Comparison of ENCODE assay signal across 10 mouse cellular contexts in genomic region chr1:161269346-161269745, GRCm38 (mm10). TPM values are rescaled to one million over a fixed set of nuclear protein-coding genes. Genes with fewer than 3 reads are reported as not detected.
DNase-seq lines count a peak whose midpoint lies in the region; ATAC-seq and TF ChIP-seq lines count a peak whose summit lies in the region.
"Had no signal": no experiment of that assay in that cellular context is flagged by ENCODE, and none has a peak within 500 bp of the region (broad histone marks: within the 10 kb centered on the region; RNA-seq: fewer than 3 reads in every experiment).

No protein-coding gene starts in this region.

- no peak overlapping the region for H3K9ac ChIP-seq in hindbrain, embryonic 16.5 days (ENCODE audit: low read depth, low read length)
- H3K9ac ChIP-seq: embryonic facial prominence, embryonic 15.5 days had no signal

- peak overlapping the region; percentile 88 for H3K27ac ChIP-seq in layer of hippocampus, adult 2 months
- H3K27ac ChIP-seq in hindbrain, embryonic 16.5 days (ENCODE audit: low read depth, low read length): no peak overlapping the region
- H3K27ac ChIP-seq: embryonic facial prominence, embryonic 15.5 days had no signal

- no peak overlapping the region for H3K4me3 ChIP-seq in layer of hippocampus, adult 2 months
- no peak overlapping the region for H3K4me3 ChIP-seq in hindbrain, embryonic 16.5 days (ENCODE audit: low read length)
- H3K4me3 ChIP-seq: embryonic facial prominence, embryonic 15.5 days; myocyte had no signal

- no peaks in the 10 kb centered on the region for H3K27me3 ChIP-seq in hindbrain, embryonic 16.5 days (replicated peaks; ENCODE audit: control insufficient read depth, insufficient read depth, low read length)
- H3K27me3 ChIP-seq: embryonic facial prominence, embryonic 15.5 days had no signal

- peak; percentile 32 for DNase-seq in cerebellum, adult 9-11 months
- DNase-seq in cerebellum, postnatal 10 days: no peak
- DNase-seq in layer of hippocampus, adult 2 months (ENCODE audit: low spot score in 2 of 2): peak in 1 of 2 experiments; percentile 56
- DNase-seq in layer of hippocampus, postnatal 25 days (ENCODE audit: extremely low spot score in 1 of 2, low spot score in 1 of 2): no peak
- DNase-seq in lung, postnatal 36 days: peak; percentile 85
- no peak for DNase-seq in ovary, postnatal 10 days (ENCODE audit: low spot score)

- H3K4me1 ChIP-seq in hindbrain, embryonic 16.5 days (ENCODE audit: control insufficient read depth, insufficient read depth, low read depth, low read length): no peaks in the 10 kb centered on the region
- H3K4me1 ChIP-seq: embryonic facial prominence, embryonic 15.5 days had no signal

- 63% methylated on average over 4 of the region's 4 CpGs for WGBS in hindbrain, embryonic 16.5 days

- no peaks in the 10 kb centered on the region for H3K36me3 ChIP-seq in hindbrain, embryonic 16.5 days (ENCODE audit: control insufficient read depth, insufficient read depth, low read length)
- H3K36me3 ChIP-seq: embryonic facial prominence, embryonic 15.5 days had no signal

- H3K9me3 ChIP-seq in hindbrain, embryonic 16.5 days (ENCODE audit: control insufficient read depth, low read length): no peaks in the 10 kb centered on the region
- H3K9me3 ChIP-seq: embryonic facial prominence, embryonic 15.5 days had no signal

- no peak for TF ChIP-seq CTCF in layer of hippocampus, adult 2 months (conservative IDR thresholded peaks at IDR 0.05)

- H3K4me2 ChIP-seq in hindbrain, embryonic 16.5 days (ENCODE audit: low read length): no peak overlapping the region
- H3K4me2 ChIP-seq: embryonic facial prominence, embryonic 15.5 days had no signal

- ATAC-seq in hindbrain, embryonic 16.5 days: peak; percentile 91
- no peak for ATAC-seq in monocyte, adult 5-6 weeks (replicated peaks; ENCODE audit: insufficient number of reproducible peaks, low FRiP score, low TSS enrichment, poor library complexity, severe bottlenecking)

RNA-seq across cellular contexts. Expression of gene Prdx6, which starts 18.3 kb away (rescaled TPM):
- total RNA-seq in layer of hippocampus, adult 2 months (2021): 100 to 1,000 TPM; 328 to 335 TPM
- 100 to 1,000 TPM; 300 to 347 TPM for total RNA-seq in layer of hippocampus, postnatal 25 days (2021)
- polyA plus RNA-seq in hindbrain, embryonic 16.5 days (2015; fragmentation: Nextera tagmentation; extraction: Ambion mirVana): 182 and 208 TPM in 2 replicates
- total RNA-seq in monocyte, adult 5-6 weeks (2017): 147 to 194 TPM (median 189 TPM) in 3 replicates

Comparison
In these comparisons a context has a peak if more than half of its experiments do, and no peak if none do; other contexts are left out.
1. DNase-seq: peak in cerebellum, adult 9-11 months (single experiment) and lung, postnatal 36 days (single experiment); none in cerebellum, postnatal 10 days (0 of 2), layer of hippocampus, postnatal 25 days (0 of 2) and ovary, postnatal 10 days (single experiment).